In genomic region chr2:164348980-164349379, GRCm38 (mm10) we compare ENCODE assay signal across 11 mouse cellular contexts. TPM values are rescaled to one million over a fixed set of nuclear protein-coding genes. Genes with fewer than 3 reads are reported as not detected.
A peak's percentile ranks its signal among the peaks of the same experiment; 100 is the strongest.
DNase-seq lines count a peak whose midpoint lies in the region; ATAC-seq lines count a peak whose summit lies in the region.
"Had no signal": no experiment of that assay in that cellular context is flagged by ENCODE, and none has a peak within 500 bp of the region (broad histone marks: within the 10 kb centered on the region; RNA-seq: fewer than 3 reads in every experiment).

No protein-coding gene starts in this region.

- intact Hi-C loops in left cerebral cortex, postnatal 4 days (cut with DNase I): loop anchor here (10.0 kb wide), 1 partner anchor 174 kb away; the partner anchor contains the start of gene Kcns1

- no peaks in the 10 kb centered on the region for H3K4me1 ChIP-seq in hindbrain, embryonic 11.5 days (replicated peaks; ENCODE audit: control insufficient read depth, insufficient read depth, low read length)
- no peaks in the 10 kb centered on the region for H3K4me1 ChIP-seq in hindbrain, embryonic 14.5 days (replicated peaks; ENCODE audit: control insufficient read depth, insufficient read depth, low read length)
- H3K4me1 ChIP-seq: embryonic facial prominence, embryonic 13.5 days; neural tube, embryonic 13.5 days had no signal

- DNase-seq in hindbrain, embryonic 11.5 days (ENCODE audit: low spot score): peak; percentile 43
- no peak for DNase-seq in hindbrain, embryonic 14.5 days (ENCODE audit: low spot score)
- DNase-seq in right cerebral cortex, postnatal 4 days: peak; percentile 44
- no peak for DNase-seq in right cerebral cortex, postnatal 25 days
- DNase-seq in c-Kit-positive CD71-negative TER-119-negative erythroid progenitor cells, embryonic 14.5 days (ENCODE audit: low read depth): peak; percentile 33
- peak; percentile 31 for DNase-seq in left cerebral cortex, postnatal 4 days
- DNase-seq in thymus, postnatal 4 days: peak; percentile 71
- DNase-seq in heart, adult 11 months: no peak

- H3K27ac ChIP-seq in hindbrain, embryonic 11.5 days (ENCODE audit: low read depth, low read length): no peak overlapping the region
- no peak overlapping the region for H3K27ac ChIP-seq in hindbrain, embryonic 14.5 days
- H3K27ac ChIP-seq: embryonic facial prominence, embryonic 13.5 days; neural tube, embryonic 13.5 days had no signal

- H3K36me3 ChIP-seq in hindbrain, embryonic 11.5 days (ENCODE audit: control insufficient read depth, insufficient read depth, low read length): no peaks in the 10 kb centered on the region
- H3K36me3 ChIP-seq in hindbrain, embryonic 14.5 days (replicated peaks; ENCODE audit: control insufficient read depth, insufficient read depth): no peaks in the 10 kb centered on the region
- H3K36me3 ChIP-seq: embryonic facial prominence, embryonic 13.5 days; neural tube, embryonic 13.5 days had no signal

- H3K9me3 ChIP-seq in hindbrain, embryonic 11.5 days (ENCODE audit: control insufficient read depth, low read length): no peaks in the 10 kb centered on the region
- no peaks in the 10 kb centered on the region for H3K9me3 ChIP-seq in hindbrain, embryonic 14.5 days (ENCODE audit: control insufficient read depth, low read length)
- H3K9me3 ChIP-seq: embryonic facial prominence, embryonic 13.5 days; neural tube, embryonic 13.5 days had no signal

- no peaks in the 10 kb centered on the region for H3K27me3 ChIP-seq in hindbrain, embryonic 11.5 days (ENCODE audit: control insufficient read depth, insufficient read depth, low read length)
- no peaks in the 10 kb centered on the region for H3K27me3 ChIP-seq in hindbrain, embryonic 14.5 days (ENCODE audit: control insufficient read depth, insufficient read depth, low read length)
- H3K27me3 ChIP-seq: embryonic facial prominence, embryonic 13.5 days; neural tube, embryonic 13.5 days had no signal

- no peak overlapping the region for H3K9ac ChIP-seq in hindbrain, embryonic 11.5 days (ENCODE audit: low read depth, low read length)
- no peak overlapping the region for H3K9ac ChIP-seq in hindbrain, embryonic 14.5 days
- H3K9ac ChIP-seq: embryonic facial prominence, embryonic 13.5 days; neural tube, embryonic 13.5 days had no signal

- ATAC-seq in hindbrain, embryonic 11.5 days (ENCODE audit: low FRiP score): no peak
- no peak for ATAC-seq in hindbrain, embryonic 14.5 days (ENCODE audit: low FRiP score)

- H3K4me2 ChIP-seq in hindbrain, embryonic 11.5 days (replicated peaks; ENCODE audit: low read depth, low read length): no peak overlapping the region
- no peak overlapping the region for H3K4me2 ChIP-seq in hindbrain, embryonic 14.5 days (replicated peaks)
- H3K4me2 ChIP-seq: embryonic facial prominence, embryonic 13.5 days; neural tube, embryonic 13.5 days had no signal

- H3K4me3 ChIP-seq in hindbrain, embryonic 11.5 days (ENCODE audit: low read depth, low read length): no peak overlapping the region
- H3K4me3 ChIP-seq in hindbrain, embryonic 14.5 days (replicated peaks; ENCODE audit: low read length): no peak overlapping the region
- H3K4me3 ChIP-seq: embryonic facial prominence, embryonic 13.5 days; neural tube, embryonic 13.5 days had no signal

- 93% methylated on average over 3 of the region's 3 CpGs for WGBS in hindbrain, embryonic 11.5 days
- WGBS in hindbrain, embryonic 14.5 days: 95% methylated on average over 3 of the region's 3 CpGs

RNA-seq across cellular contexts. Expression of gene Svs5, which starts 16.4 kb away (rescaled TPM):
- polyA plus RNA-seq in hindbrain, embryonic 11.5 days (2014; fragmentation: Nextera tagmentation; extraction: Ambion mirVana): not detected in 2 replicates
- polyA plus RNA-seq in hindbrain, embryonic 14.5 days (2014; fragmentation: Nextera tagmentation; extraction: Ambion mirVana): not detected in 2 replicates
- not detected for total RNA-seq in left cerebral cortex, postnatal 4 days (2021)
- total RNA-seq: layer of hippocampus, adult 8-10 months had no signal
- polyA plus RNA-seq: embryonic facial prominence, embryonic 13.5 days; neural tube, embryonic 13.5 days had no signal

RNA-seq across cellular contexts. Expression of gene Svs6, which starts 32.4 kb away (rescaled TPM):
- polyA plus RNA-seq in hindbrain, embryonic 11.5 days (2014; fragmentation: Nextera tagmentation; extraction: Ambion mirVana): not detected in 2 replicates
- polyA plus RNA-seq in hindbrain, embryonic 14.5 days (2014; fragmentation: Nextera tagmentation; extraction: Ambion mirVana): not detected in 2 replicates
- not detected for total RNA-seq in left cerebral cortex, postnatal 4 days (2021)
- total RNA-seq: layer of hippocampus, adult 8-10 months had no signal
- polyA plus RNA-seq: embryonic facial prominence, embryonic 13.5 days; neural tube, embryonic 13.5 days had no signal

RNA-seq across cellular contexts. Expression of gene Slpi, which starts 39.9 kb away (rescaled TPM):
- 0.43 and 0.46 TPM in 2 replicates for polyA plus RNA-seq in hindbrain, embryonic 11.5 days (2014; fragmentation: Nextera tagmentation; extraction: Ambion mirVana)
- polyA plus RNA-seq in hindbrain, embryonic 14.5 days (2014; fragmentation: Nextera tagmentation; extraction: Ambion mirVana): 0.33 and 0.62 TPM in 2 replicates
- under 1 TPM in 1 of 2 experiments, not detected in 1; 0.94 TPM for total RNA-seq in left cerebral cortex, postnatal 4 days (2021)

RNA-seq across cellular contexts. Expression of gene Rbpjl, which starts 54.0 kb away (rescaled TPM):
- not detected in 2 replicates for polyA plus RNA-seq in hindbrain, embryonic 11.5 days (2014; fragmentation: Nextera tagmentation; extraction: Ambion mirVana)
- 0.04 and 0.15 TPM in 2 replicates for polyA plus RNA-seq in hindbrain, embryonic 14.5 days (2014; fragmentation: Nextera tagmentation; extraction: Ambion mirVana)
- total RNA-seq in left cerebral cortex, postnatal 4 days (2021): under 1 TPM; 0.24 to 0.40 TPM

RNA-seq across cellular contexts. Expression of gene Matn4, which starts 56.0 kb away (rescaled TPM):
- 0.71 and 0.91 TPM in 2 replicates for polyA plus RNA-seq in hindbrain, embryonic 11.5 days (2014; fragmentation: Nextera tagmentation; extraction: Ambion mirVana)
- 0.44 and 0.75 TPM in 2 replicates for polyA plus RNA-seq in hindbrain, embryonic 14.5 days (2014; fragmentation: Nextera tagmentation; extraction: Ambion mirVana)
- total RNA-seq in left cerebral cortex, postnatal 4 days (2021): 1 to 10 TPM; 9.6 to 9.8 TPM

Comparison
In these comparisons a context has a peak if more than half of its experiments do, and no peak if none do; other contexts are left out.
1. DNase-seq: peak in hindbrain, embryonic 11.5 days (single experiment), right cerebral cortex, postnatal 4 days (single experiment), c-Kit-positive CD71-negative TER-119-negative erythroid progenitor cells, embryonic 14.5 days (single experiment), left cerebral cortex, postnatal 4 days (single experiment) and thymus, postnatal 4 days (single experiment); none in hindbrain, embryonic 14.5 days (single experiment), right cerebral cortex, postnatal 25 days (single experiment) and heart, adult 11 months (single experiment).